Mouse (Mus musculus): ENCODE measurements around the gene Phospho2. TPM values are rescaled to one million over a fixed set of nuclear protein-coding genes. Genes with fewer than 3 reads are reported as not detected.
A peak's percentile ranks its signal among the peaks of the same experiment; 100 is the strongest.
"Not testable (repeated sequence)": the region's sequence is repeated elsewhere in the genome, so short reads cannot be mapped to it uniquely, and the experiment has no call there.

Gene Phospho2
- polyA plus RNA-seq, 1 experiment from 2014 or later, result 26.1 TPM

- in situ Hi-C loops (cut with MboI; ENCODE audit: low pct_unique_long_range_greater_than_20kb), result no loop called here
- ATAC-seq, result no peak
- ChIA-PET CTCF (interaction anchor here (0.6 to 3.1 kb wide), 7 partner anchors 11 to 153 kb away, joined by 3 to 16 read pairs (median 3); partner anchors contain the start of gene Bbs5), POLR2A (no interaction called here)
- TF ChIP-seq CTCF (IDR thresholded peaks at IDR 0.05), result no peak
- no peak for DNase-seq (ENCODE audit: low read depth, low spot score)
- H3K27me3 ChIP-seq, result no peaks in the 10 kb centered on the region
Observed at GRCm38 (mm10) chr2:69790722-69791121, 1.3 kb downstream of the Phospho2 start.

- peak; percentile 70 for TF ChIP-seq CTCF (IDR thresholded peaks at IDR 0.05)
- H3K27me3 ChIP-seq, result peaks cover 11% of the 10 kb centered on the region
- DNase-seq (ENCODE audit: low read depth, low spot score) (peak; percentile 10), ATAC-seq (peak; percentile 62)
- ChIA-PET POLR2A (no interaction called here), CTCF (interaction anchor here (0.9 to 2.0 kb wide), 5 partner anchors 9 to 33 kb away, joined by 3 to 6 read pairs (median 4); no protein-coding TSS in a partner anchor)
- in situ Hi-C loops (cut with MboI; ENCODE audit: low pct_unique_long_range_greater_than_20kb), result no loop called here
Observed at GRCm38 (mm10) chr2:69802911-69803312, 13.5 kb downstream of the Phospho2 start.

DNA sequence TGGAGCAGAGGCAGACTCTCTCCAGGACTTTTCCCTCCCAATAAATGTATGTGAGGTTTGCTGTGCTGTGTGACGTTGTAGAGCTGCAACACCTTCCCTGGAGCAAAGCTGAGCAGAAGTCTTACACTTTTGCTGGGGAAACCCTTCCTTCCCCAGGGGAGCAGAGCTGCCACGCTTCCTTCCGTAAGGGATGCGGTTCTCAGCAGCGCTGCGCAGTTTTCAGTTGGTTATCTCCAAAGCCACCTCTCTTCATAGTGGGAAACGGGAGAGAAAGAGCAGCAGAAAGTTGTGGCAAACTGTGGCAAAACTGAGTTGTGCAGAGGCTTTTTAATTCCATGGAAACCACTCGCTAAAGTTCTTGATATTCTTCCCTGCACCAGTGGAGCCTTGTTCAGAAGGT lies 14.3 kb downstream of the Phospho2 start:
- ChIA-PET POLR2A (interaction anchor here (0.8 kb wide), 1 partner anchor 20 kb away, joined by 4 read pairs; no protein-coding TSS in a partner anchor), CTCF (interaction anchor here (0.9 to 2.0 kb wide), 4 partner anchors 10 to 32 kb away, joined by 3 to 6 read pairs (median 4); no protein-coding TSS in a partner anchor)
- DNase-seq (ENCODE audit: low read depth, low spot score) (no peak), ATAC-seq (no peak)
- peaks cover 19% of the 10 kb centered on the region for H3K27me3 ChIP-seq
- TF ChIP-seq CTCF (IDR thresholded peaks at IDR 0.05), result no peak
- in situ Hi-C loops (cut with MboI; ENCODE audit: low pct_unique_long_range_greater_than_20kb), result no loop called here

GRCm38 (mm10) chr2:69804663-69805062 lies 15.2 kb downstream of the Phospho2 start:
- ATAC-seq; POLR2A ChIA-PET; CTCF ChIA-PET; DNase-seq (ENCODE audit: low read depth, low spot score); in situ Hi-C loops (cut with MboI; ENCODE audit: low pct_unique_long_range_greater_than_20kb): not testable (repeated sequence)
- peaks cover 22% of the 10 kb centered on the region for H3K27me3 ChIP-seq

- ChIA-PET CTCF (no interaction called here), POLR2A (no interaction called here)
- no peak for DNase-seq (ENCODE audit: low read depth, low spot score)
- ATAC-seq, result no peak
- in situ Hi-C loops (cut with MboI; ENCODE audit: low pct_unique_long_range_greater_than_20kb), result no loop called here
- H3K27me3 ChIP-seq, result peaks cover 33% of the 10 kb centered on the region
- TF ChIP-seq CTCF (IDR thresholded peaks at IDR 0.05), result no peak
Observed at GRCm38 (mm10) chr2:69810169-69810568, 20.7 kb downstream of the Phospho2 start.

DNA sequence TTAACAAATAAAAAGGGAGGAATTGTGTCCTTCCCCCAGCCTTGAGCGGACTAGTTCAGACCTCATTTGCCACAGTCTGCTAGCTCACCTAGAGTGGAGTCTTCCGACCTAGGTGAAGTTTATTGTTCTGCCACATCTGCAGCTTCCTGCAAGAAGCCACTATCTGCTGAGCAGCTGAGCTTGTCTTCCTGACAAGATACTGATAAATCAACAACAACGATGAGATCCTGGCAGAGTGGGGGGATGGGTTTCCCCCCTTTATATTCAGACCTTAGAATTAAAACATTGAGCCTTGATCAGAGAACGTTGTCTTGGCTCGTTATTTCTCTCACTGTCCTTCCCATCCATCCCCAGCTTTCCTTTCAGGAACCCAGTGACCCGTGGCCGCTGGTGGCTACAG lies 21.9 kb downstream of the Phospho2 start:
- in situ Hi-C loops (cut with MboI; ENCODE audit: low pct_unique_long_range_greater_than_20kb), result not testable (repeated sequence)
- POLR2A ChIA-PET, result interaction anchor here (0.7 kb wide), 1 partner anchor 154 kb away, joined by 3 read pairs; no protein-coding TSS in a partner anchor

DNA sequence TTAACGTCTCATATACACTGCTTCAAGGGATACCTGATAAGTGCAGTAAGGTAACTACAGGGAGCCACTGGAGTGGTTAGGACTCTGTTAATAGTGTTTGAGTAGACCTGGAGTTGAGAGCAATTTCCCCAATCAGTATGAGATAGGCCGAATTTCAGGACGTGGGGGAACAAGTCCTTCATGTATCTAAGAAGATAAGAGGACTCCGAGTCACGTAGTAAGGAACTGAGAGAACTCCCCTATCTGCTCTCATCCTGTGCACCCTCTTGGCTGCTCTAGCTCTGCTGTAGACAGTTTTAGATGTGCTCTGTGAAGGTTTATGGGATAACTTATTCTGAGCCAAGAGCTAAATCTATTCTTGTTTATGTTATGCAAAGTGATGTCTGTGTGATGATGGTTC lies 27.2 kb downstream of the Phospho2 start:
- H3K27me3 ChIP-seq, result peaks cover 11% of the 10 kb centered on the region
- no peak for DNase-seq (ENCODE audit: low read depth, low spot score)
- POLR2A ChIA-PET, result no interaction called here
- in situ Hi-C loops (cut with MboI; ENCODE audit: low pct_unique_long_range_greater_than_20kb), result no loop called here
- TF ChIP-seq CTCF (IDR thresholded peaks at IDR 0.05), result no peak
- CTCF ChIA-PET, result interaction anchor here (0.8 kb wide), 1 partner anchor 22 kb away, joined by 3 read pairs; no protein-coding TSS in a partner anchor
- no peak for ATAC-seq

More for the DNA sequence above, 21.9 kb downstream of the Phospho2 start:
- CTCF ChIA-PET; DNase-seq (ENCODE audit: low read depth, low spot score); ATAC-seq: not testable (repeated sequence)
- H3K27me3 ChIP-seq, result peaks cover 29% of the 10 kb centered on the region

- no peak for TF ChIP-seq CTCF (IDR thresholded peaks at IDR 0.05)
- DNase-seq (ENCODE audit: low read depth, low spot score), result no peak
- ChIA-PET CTCF (no interaction called here), POLR2A (no interaction called here)
- H3K27me3 ChIP-seq, result peaks cover 5% of the 10 kb centered on the region
- in situ Hi-C loops (cut with MboI; ENCODE audit: low pct_unique_long_range_greater_than_20kb), result no loop called here
- no peak for ATAC-seq
Observed at GRCm38 (mm10) chr2:69818350-69819085, 29.1 kb downstream of the Phospho2 start.

DNA sequence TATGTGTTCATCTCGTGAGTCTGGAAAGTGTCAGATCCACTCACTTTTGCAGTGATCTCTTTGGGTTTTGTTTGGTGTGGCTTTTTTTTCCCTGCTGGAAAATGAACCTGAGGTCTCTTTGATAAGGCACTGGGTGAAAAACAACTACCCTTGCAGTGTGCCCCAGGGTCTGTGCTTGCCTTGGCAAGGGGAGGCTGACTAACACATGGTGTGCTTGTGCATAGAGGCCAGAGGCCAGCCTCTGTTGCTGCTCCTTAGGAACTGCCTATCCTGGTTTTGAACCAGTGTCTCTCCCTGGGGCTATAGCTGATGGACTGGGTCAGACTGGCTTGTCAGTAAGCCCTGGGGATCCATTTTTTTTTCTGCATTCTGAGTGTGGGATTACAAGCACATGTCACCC lies 30.8 kb downstream of the Phospho2 start:
- TF ChIP-seq CTCF (IDR thresholded peaks at IDR 0.05), result no peak
- no peak for ATAC-seq
- CTCF ChIA-PET, result no interaction called here
- no peak for DNase-seq (ENCODE audit: low read depth, low spot score)
- in situ Hi-C loops (cut with MboI; ENCODE audit: low pct_unique_long_range_greater_than_20kb), result no loop called here
- H3K27me3 ChIP-seq, result no peaks in the 10 kb centered on the region
- POLR2A ChIA-PET, result no interaction called here

DNA sequence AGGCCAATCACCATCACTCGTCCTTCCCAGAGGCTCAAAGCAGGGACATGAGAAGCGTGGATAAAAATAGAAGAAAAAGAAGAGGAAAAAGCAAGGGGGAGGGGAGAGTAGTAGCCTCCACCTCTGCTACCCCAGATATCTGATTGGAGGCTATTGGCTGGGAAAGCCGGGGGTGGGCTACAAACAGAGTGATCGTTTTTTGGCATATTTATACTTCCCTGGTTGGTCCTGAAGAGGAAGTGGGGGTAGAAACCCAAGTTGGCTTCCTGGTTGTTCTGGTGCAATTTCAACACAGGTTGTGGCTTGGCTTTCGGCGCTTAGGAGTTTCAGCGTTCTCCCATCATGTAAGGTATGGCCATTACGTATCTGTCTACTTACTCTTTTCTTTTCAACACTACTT lies 32.3 kb downstream of the Phospho2 start, which contains the start of gene Klhl23:
Gene Klhl23 (plus strand): TSS at position 234 of the 400 bp plus-strand sequence.
- ATAC-seq (no peak), DNase-seq (ENCODE audit: low read depth, low spot score) (no peak)
- no peaks in the 10 kb centered on the region for H3K27me3 ChIP-seq
- CTCF ChIA-PET, result interaction anchor here (1.0 to 1.3 kb wide), 5 partner anchors 9 to 28 kb away, joined by 3 to 7 read pairs (median 3); no protein-coding TSS in a partner anchor
- in situ Hi-C loops (cut with MboI; ENCODE audit: low pct_unique_long_range_greater_than_20kb), result no loop called here
- TF ChIP-seq CTCF (IDR thresholded peaks at IDR 0.05), result no peak
- POLR2A ChIA-PET, result interaction anchor here (0.9 to 1.2 kb wide), 2 partner anchors 9 to 24 kb away, joined by 3 to 4 read pairs; no protein-coding TSS in a partner anchor
